Mouse (Mus musculus) neural tube, embryonic 14.5 days (tissue): Measurements from ENCODE around the gene Fbxw8. TPM values are rescaled to one million over a fixed set of nuclear protein-coding genes. Genes with fewer than 3 reads are reported as not detected.
A peak's percentile ranks its signal among the peaks of the same experiment; 100 is the strongest.

Experiments used
- ATAC-seq: fragments of 200-750 bp; cut with Nextera tagmentation; 2 replicates; pipeline ENCODE4 v1.8.0; 2017; ENCODE audit warnings: low read depth, mild to moderate bottlenecking, moderate TSS enrichment, moderate library complexity
- H3K27ac ChIP-seq: fragments of 300-500 bp; sonication (generic); 2 replicates; pipeline ENCODE4 v1.5.1; 2014; ENCODE audit warnings: low read depth, mild to moderate bottlenecking, control low read depth, low read length, moderate library complexity, mixed read lengths
- H3K27me3 ChIP-seq: fragments of 300-500 bp; sonication (generic); 2 replicates; pipeline ENCODE4 v1.6.1; 2014; ENCODE audit warnings: low read length; ENCODE audit not compliant: control insufficient read depth, insufficient read depth
- H3K36me3 ChIP-seq: fragments of 300-500 bp; sonication (generic); 2 replicates; pipeline ENCODE4 v1.6.1; 2014; ENCODE audit warnings: low read length, mixed read lengths; ENCODE audit not compliant: control insufficient read depth, insufficient read depth
- H3K4me1 ChIP-seq: fragments of 300-500 bp; sonication (generic); 2 replicates; pipeline ENCODE4 v1.6.1; 2014; ENCODE audit warnings: low read length; ENCODE audit not compliant: control insufficient read depth, insufficient read depth
- H3K4me2 ChIP-seq: fragments of 300-500 bp; sonication (generic); 2 replicates; pipeline ENCODE4 v1.6.1; 2014; ENCODE audit warnings: mild to moderate bottlenecking, low read depth, low read length, control low read depth
- H3K4me3 ChIP-seq: fragments of 300-500 bp; sonication (generic); 2 replicates; pipeline ENCODE4 v1.5.1; 2014; ENCODE audit warnings: low read depth, low read length, control low read depth, mixed read lengths
- H3K9ac ChIP-seq: fragments of 300-500 bp; sonication (generic); replicated peaks from 2 replicates; pipeline ENCODE4 v1.6.1; 2014; ENCODE audit warnings: low read depth, mild to moderate bottlenecking, control low read depth, low read length, mixed read lengths
- H3K9me3 ChIP-seq: fragments of 300-500 bp; sonication (generic); 2 replicates; pipeline ENCODE4 v1.6.1; 2016; ENCODE audit warnings: low read length; ENCODE audit not compliant: control insufficient read depth
- WGBS: fragments of 180-500 bp; shearing (Covaris S2); extraction: QIAGEN DNeasy Blood & Tissue Kit; methylation state at CpG from one replicate; pipeline ENCODE4 v1.1.7; 2014; 5-methylcytosine and 5-hydroxymethylcytosine counted together
- polyA plus RNA-seq: library from polyadenylated mRNA; unstranded; fragments of >200 nt; fragmentation: Nextera tagmentation; extraction: Ambion mirVana; gene quantifications from 2 replicates; pipeline ENCODE4 v1.2.1, GENCODE M21; 2014

Gene Fbxw8
- polyA plus RNA-seq, 1 experiment from 2014 or later: 16.5 TPM

DNA sequence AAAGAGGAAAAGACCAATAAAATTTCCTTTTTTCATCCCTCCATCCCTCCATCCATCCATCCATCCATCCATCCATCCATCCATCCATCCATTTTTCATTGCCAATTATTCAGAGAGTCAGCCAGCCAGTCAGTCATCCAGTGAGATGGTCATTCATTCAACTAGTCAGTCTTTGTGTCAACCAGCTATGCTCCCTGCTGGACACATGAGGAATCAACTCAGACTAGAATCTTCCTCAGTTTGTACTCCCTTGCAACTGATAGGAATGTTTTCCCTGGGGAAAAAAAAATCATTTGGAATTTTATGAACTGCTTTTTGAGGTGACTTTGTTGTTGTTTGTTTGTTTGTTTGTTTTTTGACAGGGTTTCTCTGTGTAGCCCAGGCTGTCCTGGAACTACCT, 10.2 kb upstream of the Fbxw8 start:
- no peak overlapping the region for H3K4me3 ChIP-seq
- no peak overlapping the region for H3K9ac ChIP-seq
- no peaks in the 10 kb centered on the region for H3K9me3 ChIP-seq
- no peak overlapping the region for H3K4me2 ChIP-seq
- H3K4me1 ChIP-seq: 0 out of 2 replicates have a peak, but pooled peaks cover 2% of the 10 kb centered on the region
- ATAC-seq: no peak
- H3K27me3 ChIP-seq: peaks cover 13% of the 10 kb centered on the region
- no peaks in the 10 kb centered on the region for H3K36me3 ChIP-seq
- no peak overlapping the region for H3K27ac ChIP-seq

DNA sequence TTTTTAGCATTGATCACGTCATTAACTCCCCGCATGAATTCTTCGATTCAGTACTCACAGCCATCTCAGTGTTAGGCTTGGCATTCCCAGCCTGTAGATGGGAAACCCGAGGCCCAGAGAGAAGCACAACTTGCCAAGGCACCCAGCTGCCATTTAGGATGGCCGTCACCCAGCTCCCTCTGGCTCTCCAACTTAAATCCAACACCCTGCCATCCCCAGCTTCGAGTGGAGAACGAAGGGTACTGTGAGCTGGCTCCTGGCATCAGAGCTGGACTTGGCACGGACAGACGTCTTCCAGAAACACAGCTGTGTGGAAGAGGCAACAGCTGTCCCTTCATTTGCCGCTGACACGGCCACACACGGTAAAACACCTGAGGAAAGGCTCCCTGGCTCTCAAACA, 9.3 kb upstream of the Fbxw8 start, which contains the start of gene Hrk:
Gene Hrk (plus strand): TSS at position 68 of the 400 bp plus-strand sequence.
- no peaks in the 10 kb centered on the region for H3K36me3 ChIP-seq
- H3K27ac ChIP-seq: no peak within 1 kb of the TSS
- H3K27me3 ChIP-seq: peaks cover 9% of the 10 kb centered on the region; the same call in 1 of the 2 replicates
- H3K4me1 ChIP-seq: 0 out of 2 replicates have a peak, but pooled peaks cover 2% of the 10 kb centered on the region
- no peak within 1 kb of the TSS for H3K4me2 ChIP-seq
- no peaks in the 10 kb centered on the region for H3K9me3 ChIP-seq
- H3K4me3 ChIP-seq: no peak within 1 kb of the TSS
- ATAC-seq: no peak
- H3K9ac ChIP-seq: no peak within 1 kb of the TSS
- 61% methylated on average over 12 of the region's 12 CpGs for WGBS

DNA sequence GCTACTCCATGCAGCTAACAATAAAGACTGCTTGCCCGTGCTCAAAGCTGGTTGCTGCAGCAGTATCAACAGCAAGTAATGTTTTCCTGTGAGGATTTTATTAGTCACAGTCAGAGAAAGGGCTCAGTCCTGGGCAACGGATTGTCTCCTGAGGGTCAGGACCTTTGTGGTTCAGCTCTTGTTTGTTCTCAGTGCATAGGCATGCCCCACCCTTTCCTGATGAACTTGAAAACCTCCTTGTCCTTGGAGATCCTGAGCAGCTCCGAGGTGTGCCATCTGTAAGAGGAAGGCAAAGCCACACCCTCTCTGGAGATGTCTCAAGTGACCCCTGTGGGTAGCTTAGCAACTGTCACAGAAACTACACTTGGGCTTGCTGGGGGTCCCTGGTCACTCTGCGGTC, 5.4 kb upstream of the Fbxw8 start:
- WGBS: 37% methylated on average over 4 of the region's 4 CpGs
- Histone ChIP-seq H3K36me3 (no peaks in the 10 kb centered on the region), H3K27me3 (0 out of 2 replicates have a peak, but pooled peaks cover 2% of the 10 kb centered on the region), H3K9me3 (no peaks in the 10 kb centered on the region), H3K27ac (no peak overlapping the region), H3K9ac (no peak overlapping the region), H3K4me3 (no peak overlapping the region), H3K4me2 (no peak overlapping the region), H3K4me1 (no peaks in the 10 kb centered on the region)
- no peak for ATAC-seq

- 49% methylated on average over 4 of the region's 4 CpGs for WGBS
Observed at GRCm38 (mm10) chr5:118156976-118157375, 1.7 kb upstream of the Fbxw8 start.

GRCm38 (mm10) chr5:118155565-118155947, 292 bp upstream of the Fbxw8 start:
- H3K36me3 ChIP-seq: no peaks in the 10 kb centered on the region
- 0 out of 2 replicates have a peak, but pooled peaks have one; percentile 2 for ATAC-seq
- H3K4me1 ChIP-seq: peaks cover 11% of the 10 kb centered on the region
- WGBS: 19% methylated on average over 8 of the region's 9 CpGs
- H3K4me3 ChIP-seq: peak overlapping the region; percentile 84
- peak overlapping the region; percentile 79 for H3K4me2 ChIP-seq
- no peak overlapping the region for H3K27ac ChIP-seq
- H3K9me3 ChIP-seq: no peaks in the 10 kb centered on the region
- no peaks in the 10 kb centered on the region for H3K27me3 ChIP-seq
- peak overlapping the region; percentile 88 for H3K9ac ChIP-seq

More at GRCm38 (mm10) chr5:118156976-118157375, 1.7 kb upstream of the Fbxw8 start:
- Histone ChIP-seq H3K9me3 (no peaks in the 10 kb centered on the region), H3K27ac (no peak overlapping the region), H3K27me3 (no peaks in the 10 kb centered on the region), H3K4me1 (peaks cover 11% of the 10 kb centered on the region), H3K4me3 (no peak overlapping the region), H3K36me3 (no peaks in the 10 kb centered on the region), H3K4me2 (no peak overlapping the region), H3K9ac (no peak overlapping the region)
- ATAC-seq: no peak

GRCm38 (mm10) chr5:118149711-118150110, 5.6 kb downstream of the Fbxw8 start:
- Histone ChIP-seq H3K27me3 (no peaks in the 10 kb centered on the region), H3K4me1 (peaks cover 37% of the 10 kb centered on the region), H3K9ac (no peak overlapping the region), H3K9me3 (no peaks in the 10 kb centered on the region), H3K27ac (no peak overlapping the region), H3K36me3 (no peaks in the 10 kb centered on the region), H3K4me2 (no peak overlapping the region), H3K4me3 (no peak overlapping the region)
- no peak for ATAC-seq
- 81% methylated on average over 3 of the region's 3 CpGs for WGBS

DNA sequence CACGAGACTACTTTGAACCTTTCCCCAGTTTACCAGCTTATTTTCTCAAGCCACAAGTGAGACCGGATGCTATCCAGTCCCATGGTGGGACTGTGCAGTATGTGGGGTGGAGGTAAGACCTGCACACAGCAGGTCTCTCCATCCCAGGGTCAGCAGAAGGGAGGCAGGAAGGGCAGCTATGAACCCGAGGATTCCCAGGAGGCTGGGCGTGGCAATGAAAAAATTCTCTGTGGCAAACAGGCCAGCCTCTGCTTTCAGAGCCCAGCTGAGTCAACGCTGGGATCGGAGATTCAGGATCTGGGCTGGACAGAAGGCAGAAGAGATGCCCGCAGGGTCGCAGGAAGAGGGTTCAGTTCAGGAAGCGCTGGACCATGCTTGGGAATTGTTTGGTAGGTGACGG, 8.0 kb downstream of the Fbxw8 start:
- 82% methylated on average over 10 of the region's 10 CpGs for WGBS
- ATAC-seq: no peak
- H3K27me3 ChIP-seq: no peaks in the 10 kb centered on the region
- H3K4me1 ChIP-seq: peaks cover 26% of the 10 kb centered on the region
- no peaks in the 10 kb centered on the region for H3K36me3 ChIP-seq
- H3K4me3 ChIP-seq: no peak overlapping the region
- H3K4me2 ChIP-seq: no peak overlapping the region
- no peaks in the 10 kb centered on the region for H3K9me3 ChIP-seq
- H3K27ac ChIP-seq: peak overlapping the region; percentile 4; the same call in 1 of the 2 replicates
- no peak overlapping the region for H3K9ac ChIP-seq

DNA sequence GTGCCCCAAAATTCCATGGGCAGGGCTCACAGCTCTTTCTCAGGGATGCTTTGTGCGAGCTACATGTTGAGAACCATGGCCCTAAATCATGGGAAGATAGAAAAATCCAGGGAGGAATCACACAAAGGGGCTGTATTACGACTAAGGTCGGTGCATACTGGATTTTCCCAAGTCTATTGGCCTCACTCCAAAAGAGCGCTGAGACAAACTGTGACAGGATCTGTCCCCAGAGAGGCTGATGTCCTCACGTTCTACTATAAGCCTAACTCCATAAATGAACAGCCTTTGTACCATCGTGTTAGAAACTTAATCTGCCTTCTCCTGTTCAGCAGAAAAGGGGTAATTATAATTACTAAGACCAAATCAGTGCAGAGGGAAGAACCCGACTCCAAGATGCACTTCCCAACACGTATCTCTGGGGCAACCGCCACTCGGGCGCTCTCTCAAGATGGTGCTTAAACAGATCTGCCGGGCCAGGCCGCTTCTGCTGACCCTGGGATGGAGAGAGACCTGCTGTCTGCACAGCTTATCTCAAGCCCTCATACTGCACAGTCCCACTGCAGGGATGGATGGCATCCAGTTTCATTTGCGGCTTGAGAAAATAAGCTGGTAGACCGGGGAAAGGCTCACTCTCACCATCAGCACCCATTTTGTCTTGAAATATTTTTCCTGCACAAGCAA, 9.1 kb downstream of the Fbxw8 start:
- no peaks in the 10 kb centered on the region for H3K9me3 ChIP-seq
- H3K27ac ChIP-seq: peak overlapping the region; percentile 69
- no peak overlapping the region for H3K4me3 ChIP-seq
- peaks cover 26% of the 10 kb centered on the region for H3K4me1 ChIP-seq
- no peaks in the 10 kb centered on the region for H3K27me3 ChIP-seq
- H3K9ac ChIP-seq: peak overlapping the region; percentile 34; the same call in 1 of the 2 replicates
- H3K4me2 ChIP-seq: no peak overlapping the region
- H3K36me3 ChIP-seq: peaks cover 5% of the 10 kb centered on the region; the same call in 1 of the 2 replicates
- whole genome bisulfite sequencing: 49% methylated on average over 15 of the region's 15 CpGs
- ATAC-seq: peak; percentile 38; the same call in 1 of the 2 replicates

GRCm38 (mm10) chr5:118145458-118145857, 9.8 kb downstream of the Fbxw8 start:
- ATAC-seq: no peak
- H3K9me3 ChIP-seq: no peaks in the 10 kb centered on the region
- no peaks in the 10 kb centered on the region for H3K27me3 ChIP-seq
- H3K4me2 ChIP-seq: no peak overlapping the region
- H3K4me3 ChIP-seq: no peak overlapping the region
- H3K9ac ChIP-seq: peak overlapping the region; percentile 34; the same call in 1 of the 2 replicates
- peaks cover 26% of the 10 kb centered on the region for H3K4me1 ChIP-seq
- H3K27ac ChIP-seq: peak overlapping the region; percentile 69
- 66% methylated on average over 3 of the region's 3 CpGs for WGBS
- H3K36me3 ChIP-seq: peaks cover 9% of the 10 kb centered on the region; the same call in 1 of the 2 replicates
